Mouse (Mus musculus) adrenal gland, postnatal 25 days (tissue): ENCODE results near the gene Egfl8. TPM values are rescaled to one million over a fixed set of nuclear protein-coding genes. Genes with fewer than 3 reads are reported as not detected.

Experiments used
- DNase-seq: peaks from one replicate; pipeline ENCODE4 v3.0.0; 2021; ENCODE audit warnings: mixed read lengths
- total RNA-seq: library from RNA; stranded (reverse); gene quantifications from 2 replicates; pipeline ENCODE4 v1.2.3, GENCODE M21; 2021

Gene Egfl8
- total RNA-seq, 1 experiment from 2014 or later, result 3.8 TPM

DNA sequence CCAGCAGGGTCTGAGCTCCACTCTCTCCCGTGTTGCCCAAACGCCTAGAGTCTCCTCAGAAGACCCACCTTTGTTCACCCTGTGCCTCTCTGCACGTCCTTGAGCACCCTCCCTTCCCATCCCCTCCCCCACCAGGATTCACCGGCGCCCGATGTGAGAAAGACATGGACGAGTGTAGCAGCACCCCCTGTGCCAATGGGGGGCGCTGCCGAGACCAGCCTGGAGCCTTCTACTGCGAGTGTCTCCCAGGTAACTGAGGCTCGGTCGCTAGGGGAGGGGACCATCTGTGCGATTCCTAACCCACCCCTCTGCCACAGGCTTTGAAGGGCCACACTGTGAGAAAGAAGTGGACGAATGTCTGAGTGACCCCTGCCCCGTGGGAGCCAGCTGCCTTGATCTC, 43.4 kb downstream of the Egfl8 start:
- DNase-seq, result no peak

DNA sequence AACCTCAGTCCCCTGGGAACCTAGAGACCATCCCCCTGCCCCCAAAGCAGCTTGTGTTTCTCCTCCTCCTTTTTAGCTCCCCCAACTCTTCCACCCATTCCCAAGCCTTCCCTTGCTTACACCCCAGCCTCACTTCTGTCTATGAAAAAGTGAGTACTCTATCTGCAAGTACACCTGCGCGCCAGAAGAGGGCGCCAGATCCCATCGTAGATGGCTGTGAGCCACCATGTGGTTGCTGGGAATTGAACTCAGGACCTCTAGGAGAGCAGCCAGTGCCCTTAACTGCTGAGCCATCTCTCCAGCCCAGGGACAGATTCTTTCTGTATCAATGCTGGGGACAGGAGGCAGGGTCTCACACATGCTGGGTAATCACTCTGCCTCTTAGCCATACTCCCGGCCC, 43.9 kb downstream of the Egfl8 start:
- no peak for DNase-seq

- no peak for DNase-seq
Observed at GRCm38 (mm10) chr17:34569919-34570318, 45.9 kb downstream of the Egfl8 start.

- no peak for DNase-seq
Observed at GRCm38 (mm10) chr17:34568421-34568820, 47.4 kb downstream of the Egfl8 start.

DNA sequence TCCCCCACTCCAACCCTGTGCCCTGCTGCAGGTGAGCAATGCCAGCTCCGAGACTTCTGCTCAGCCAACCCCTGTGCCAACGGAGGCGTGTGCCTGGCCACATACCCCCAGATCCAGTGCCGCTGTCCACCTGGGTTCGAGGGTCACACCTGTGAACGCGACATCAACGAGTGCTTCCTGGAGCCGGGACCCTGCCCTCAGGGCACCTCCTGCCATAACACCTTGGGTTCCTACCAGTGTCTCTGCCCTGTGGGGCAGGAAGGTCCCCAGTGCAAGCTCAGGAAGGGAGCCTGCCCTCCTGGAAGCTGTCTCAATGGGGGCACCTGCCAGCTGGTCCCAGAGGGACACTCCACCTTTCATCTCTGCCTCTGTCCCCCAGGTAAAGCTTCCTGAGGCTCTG, 48.5 kb downstream of the Egfl8 start:
- no peak for DNase-seq

- DNase-seq, result no peak
Observed at GRCm38 (mm10) chr17:34564796-34565195, 51.0 kb downstream of the Egfl8 start.

- DNase-seq, result peak; percentile 35
Observed at GRCm38 (mm10) chr17:34564003-34564421, 51.8 kb downstream of the Egfl8 start, which contains the start of gene Notch4. TSS of gene Notch4 (plus strand) at chr17:34564268.

GRCm38 (mm10) chr17:34563354-34563753, 52.4 kb downstream of the Egfl8 start:
- no peak for DNase-seq

Other genes with a start within 250 kb of the Egfl8 start
- not detected in 2 replicates for gene Btnl1, start 238.8 kb downstream of the Egfl8 start, total RNA-seq
- gene BC051142, start 217.2 kb downstream of the Egfl8 start, total RNA-seq, result 1.7 and 3.4 TPM in 2 replicates
- gene Btnl4, start 138.7 kb downstream of the Egfl8 start, total RNA-seq, result not detected in 2 replicates
- gene Btnl6, start 98.6 kb downstream of the Egfl8 start, total RNA-seq, result not detected in 2 replicates
- gene Notch4, start 51.7 kb downstream of the Egfl8 start, total RNA-seq, result 27.8 and 29.5 TPM in 2 replicates
- 4.6 and 4.9 TPM in 2 replicates for gene Gpsm3, start 26.2 kb downstream of the Egfl8 start, total RNA-seq
- gene Pbx2, start 24.7 kb downstream of the Egfl8 start, total RNA-seq, result 36.4 and 51.6 TPM in 2 replicates
- 0.57 and 1.5 TPM in 2 replicates for gene Ager, start 18.1 kb downstream of the Egfl8 start, total RNA-seq
- 79.3 and 91.3 TPM in 2 replicates for gene Rnf5, start 12.3 kb downstream of the Egfl8 start, total RNA-seq
- 105 and 122 TPM in 2 replicates for gene Agpat1, start 11.7 kb downstream of the Egfl8 start, total RNA-seq
- 56.9 and 61.1 TPM in 2 replicates for gene Ppt2, start 12.5 kb upstream of the Egfl8 start, total RNA-seq
- 10.8 and 13.5 TPM in 2 replicates for gene Prrt1, start 13.6 kb upstream of the Egfl8 start, total RNA-seq
- gene Fkbpl, start 28.8 kb upstream of the Egfl8 start, total RNA-seq, result 13.4 TPM in 2 replicates
- gene Atf6b, start 31.2 kb upstream of the Egfl8 start, total RNA-seq, result 50.4 and 52.5 TPM in 2 replicates
- gene Tnxb, start 54.6 kb upstream of the Egfl8 start, total RNA-seq, result 23.7 and 25.4 TPM in 2 replicates
- 134 and 138 TPM in 2 replicates for gene C4b, start 127.9 kb upstream of the Egfl8 start, total RNA-seq
- gene Cyp21a1, start 188.6 kb upstream of the Egfl8 start, total RNA-seq, result 6,026 and 7,512 TPM in 2 replicates
- gene Stk19, start 221.0 kb upstream of the Egfl8 start, total RNA-seq, result 45.1 and 45.5 TPM in 2 replicates
- gene Dxo, start 221.0 kb upstream of the Egfl8 start, total RNA-seq, result 54.8 and 65.0 TPM in 2 replicates
- gene Skiv2l, start 234.2 kb upstream of the Egfl8 start, total RNA-seq, result 69.2 and 79.3 TPM in 2 replicates
- gene Nelfe, start 234.4 kb upstream of the Egfl8 start, total RNA-seq, result 57.9 and 61.6 TPM in 2 replicates
- gene Cfb, start 246.5 kb upstream of the Egfl8 start, total RNA-seq, result 6.5 and 18.6 TPM in 2 replicates